Mouse (Mus musculus) large intestine, adult 2 months (tissue): ENCODE measurements around the gene Magea8. TPM values are rescaled to one million over a fixed set of nuclear protein-coding genes. Genes with fewer than 3 reads are reported as not detected.
"Not testable (repeated sequence)": the region's sequence is repeated elsewhere in the genome, so short reads cannot be mapped to it uniquely, and the experiment has no call there.

ENCODE experiments used
- DNase-seq: peaks from one replicate; pipeline ENCODE4 v3.0.0-alpha.2; 2012; ENCODE audit warnings: low read depth, low spot score
- WGBS: fragments of 180-500 bp; shearing (Covaris S2); methylation state at CpG from one replicate; pipeline ENCODE4 v1.1.7; 2018; 5-methylcytosine and 5-hydroxymethylcytosine counted together
- polyA plus RNA-seq: library from polyadenylated mRNA; depleted of rRNA; stranded (reverse); fragments of >200 nt; gene quantifications from 2 replicates; pipeline ENCODE4 v1.2.3, GENCODE M21; 2012; rRNA removed

Magea8 gene
- not detected in 2 replicates for polyA plus RNA-seq

- DNase-seq: not testable (repeated sequence)
- WGBS: 87% methylated on average over 11 of the region's 11 CpGs
These were observed at the start of gene Magea8 for GRCm38 (mm10) chrX:154995750-154996149. TSS of gene Magea8 (minus strand) at chrX:154995850.

GRCm38 (mm10) chrX:154949405-154949804 is 46.2 kb downstream of the Magea8 start, which contains the start of gene Magea3:
TSS of gene Magea3 (minus strand) at chrX:154949505.
- WGBS: 26% methylated on average over 1 of the region's 1 CpGs

GRCm38 (mm10) chrX:154935887-154936286 is 59.8 kb downstream of the Magea8 start, which contains the start of gene Magea6:
TSS of gene Magea6 (minus strand) at chrX:154935987.
- DNase-seq: not testable (repeated sequence)
- WGBS: 83% methylated on average over 1 of the region's 1 CpGs

More at GRCm38 (mm10) chrX:154949405-154949804, 46.2 kb downstream of the Magea8 start, which contains the start of gene Magea3:
- DNase-seq: not testable (repeated sequence)

Other genes starting within 250 kb of the Magea8 start
- not detected in 2 replicates for gene Cldn34b1, start 105.6 kb downstream of the Magea8 start, polyA plus RNA-seq
- gene Magea6, start 59.9 kb downstream of the Magea8 start, polyA plus RNA-seq: not detected in 2 replicates
- not detected in 2 replicates for gene Magea3, start 46.3 kb downstream of the Magea8 start, polyA plus RNA-seq
- gene Magea5, start 67.3 kb upstream of the Magea8 start, polyA plus RNA-seq: not detected in 2 replicates
- gene Magea1, start 93.9 kb upstream of the Magea8 start, polyA plus RNA-seq: not detected in 2 replicates
- gene Magea2, start 97.8 kb upstream of the Magea8 start, polyA plus RNA-seq: not detected in 2 replicates
- not detected in 2 replicates for gene Cldn34b2, start 132.6 kb upstream of the Magea8 start, polyA plus RNA-seq
- 61.1 and 66.4 TPM in 2 replicates for gene Sat1, start 220.6 kb upstream of the Magea8 start, polyA plus RNA-seq